Mouse (Mus musculus): ENCODE measurements around the gene Tmem151a.

Tmem151a gene

GRCm38 (mm10) chr19:5085145-5085863 lies at the start of gene Tmem151a:
Tmem151a (minus strand) TSS chr19:5085531.
- no peak for DNase-seq

- no peak for DNase-seq
Measured at GRCm38 (mm10) chr19:5131237-5131636, 45.9 kb upstream of the Tmem151a start.

GRCm38 (mm10) chr19:5129770-5130169 lies 44.4 kb upstream of the Tmem151a start:
- DNase-seq: no peak

DNA sequence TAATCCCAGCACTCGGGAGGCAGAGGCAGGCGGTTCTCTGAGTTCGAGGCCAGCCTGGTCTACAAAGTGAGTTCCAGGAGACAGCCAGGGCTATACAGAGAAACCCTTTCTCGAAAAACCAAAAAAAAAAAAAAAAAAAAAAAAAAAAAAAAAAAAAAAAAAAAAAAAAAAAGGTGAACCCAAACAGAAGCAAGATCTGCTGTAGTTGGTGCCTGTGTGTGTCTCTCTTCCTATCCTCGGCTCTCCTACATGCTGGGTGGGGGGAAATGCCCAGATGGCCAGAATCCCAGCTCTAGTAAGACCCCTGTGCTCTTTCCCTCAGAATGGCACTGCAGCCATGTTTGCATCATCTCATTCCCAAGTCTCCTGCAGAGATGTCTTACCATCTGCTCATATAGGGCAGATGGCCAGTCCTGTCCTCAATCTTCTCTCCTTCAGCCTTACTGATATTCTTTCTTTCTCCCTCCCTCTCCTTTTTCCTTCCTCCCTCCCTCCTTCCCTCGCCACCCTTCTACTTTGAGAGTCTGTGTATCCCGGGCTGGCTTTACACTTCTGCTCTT lies 38.8 kb upstream of the Tmem151a start:
- no peak for DNase-seq

- no peak for DNase-seq
Measured at GRCm38 (mm10) chr19:5123241-5123640, 37.9 kb upstream of the Tmem151a start.

GRCm38 (mm10) chr19:5122492-5122891 lies 37.2 kb upstream of the Tmem151a start:
- DNase-seq: no peak

DNA sequence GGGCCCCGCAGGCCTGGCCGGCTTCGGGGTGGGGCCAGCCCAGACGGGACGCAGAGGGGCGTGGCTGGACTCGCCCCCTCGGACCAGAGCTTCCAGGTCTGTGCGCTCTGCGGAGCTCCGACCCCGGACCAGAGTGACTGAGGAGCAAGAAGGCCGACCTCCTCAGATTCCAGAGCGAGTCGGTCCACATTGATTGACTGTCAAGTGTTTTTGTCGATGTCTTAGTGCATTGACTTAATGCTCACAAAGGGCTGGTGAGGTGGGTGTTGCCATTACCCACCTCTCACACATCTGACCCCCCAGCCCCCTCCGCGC lies 33.0 kb upstream of the Tmem151a start, which contains the start of gene Klc2:
TSS of gene Klc2 (minus strand) at position 177 of the 315 bp plus-strand sequence.
- no peak for DNase-seq

GRCm38 (mm10) chr19:5117494-5118383 lies 32.4 kb upstream of the Tmem151a start:
- DNase-seq: peak; percentile 89

GRCm38 (mm10) chr19:5113783-5114182 lies 28.5 kb upstream of the Tmem151a start:
- no peak for DNase-seq

GRCm38 (mm10) chr19:5109659-5110453 lies 24.5 kb upstream of the Tmem151a start:
- DNase-seq: no peak

DNA sequence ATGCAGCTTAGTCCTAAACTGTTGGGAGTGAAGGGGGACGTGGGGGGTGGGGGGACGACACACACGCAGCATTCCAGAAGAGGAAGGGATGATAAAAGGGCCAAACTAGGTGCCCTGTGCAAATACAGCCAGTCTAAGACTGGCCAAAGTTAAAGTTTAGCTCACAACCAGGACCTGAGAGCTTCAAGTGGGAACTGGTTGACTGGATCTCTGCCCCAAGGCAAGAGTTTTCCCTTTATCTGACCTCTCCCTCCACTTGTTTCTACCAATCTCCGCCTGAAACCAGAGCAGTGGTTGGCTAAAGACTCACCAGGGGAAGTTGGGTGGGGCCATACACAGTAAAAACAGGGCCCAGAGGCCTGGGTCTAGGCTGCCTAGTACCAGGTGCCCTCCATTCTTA lies 23.4 kb upstream of the Tmem151a start:
- DNase-seq: no peak

GRCm38 (mm10) chr19:5108271-5108575 lies 22.9 kb upstream of the Tmem151a start:
- DNase-seq: no peak

- no peak for DNase-seq
Measured at GRCm38 (mm10) chr19:5107556-5108270, 22.4 kb upstream of the Tmem151a start.

- peak; percentile 99 for DNase-seq
Measured at GRCm38 (mm10) chr19:5106731-5107191, 21.4 kb upstream of the Tmem151a start, which contains the start of gene Rab1b. Rab1b (minus strand) TSS chr19:5107072.

GRCm38 (mm10) chr19:5106074-5106473 lies 20.7 kb upstream of the Tmem151a start:
- no peak for DNase-seq

DNA sequence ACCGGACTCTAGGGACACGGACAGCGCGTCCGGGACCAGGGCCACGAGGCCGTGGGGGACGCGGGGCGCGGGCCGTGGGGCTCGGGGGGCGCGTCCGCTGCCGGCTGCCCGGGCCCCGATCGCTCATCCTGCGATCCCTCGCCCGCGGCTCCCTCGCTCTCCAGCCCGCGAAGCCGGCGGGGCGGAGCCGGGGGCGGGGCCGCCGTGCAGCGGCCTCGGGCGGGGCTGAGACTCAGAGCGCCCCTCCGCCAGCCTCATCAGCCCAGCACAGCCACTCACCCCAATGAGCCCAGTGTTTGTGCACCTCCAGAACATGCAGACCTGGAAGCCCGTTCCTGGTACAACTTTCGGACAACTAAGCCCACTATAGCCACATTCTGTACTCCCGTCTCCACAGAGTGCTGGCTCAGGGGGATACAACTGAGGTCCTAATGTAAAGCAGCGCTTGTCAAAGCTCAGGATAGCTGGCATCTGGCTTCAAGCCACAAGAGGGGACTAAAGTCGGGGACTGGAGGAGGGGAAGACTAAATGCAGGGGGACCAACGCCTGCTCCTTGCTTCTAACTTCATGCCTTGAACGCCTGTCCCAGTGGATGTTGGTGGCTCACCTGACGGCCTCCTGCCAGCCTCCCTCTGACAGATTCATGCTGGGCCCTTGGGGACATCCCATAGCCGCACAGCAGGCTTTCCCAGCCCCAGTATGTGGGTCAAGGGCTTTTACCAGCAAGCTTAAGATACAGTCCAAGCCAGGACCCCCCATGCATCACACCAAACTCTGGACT lies 13.2 kb upstream of the Tmem151a start, which contains the start of gene Cnih2:
TSS of gene Cnih2 (minus strand) at position 159 of the 781 bp plus-strand sequence.
- DNase-seq: peak; percentile 75

- DNase-seq: no peak
Measured at GRCm38 (mm10) chr19:5097521-5098362, 12.4 kb upstream of the Tmem151a start.

DNA sequence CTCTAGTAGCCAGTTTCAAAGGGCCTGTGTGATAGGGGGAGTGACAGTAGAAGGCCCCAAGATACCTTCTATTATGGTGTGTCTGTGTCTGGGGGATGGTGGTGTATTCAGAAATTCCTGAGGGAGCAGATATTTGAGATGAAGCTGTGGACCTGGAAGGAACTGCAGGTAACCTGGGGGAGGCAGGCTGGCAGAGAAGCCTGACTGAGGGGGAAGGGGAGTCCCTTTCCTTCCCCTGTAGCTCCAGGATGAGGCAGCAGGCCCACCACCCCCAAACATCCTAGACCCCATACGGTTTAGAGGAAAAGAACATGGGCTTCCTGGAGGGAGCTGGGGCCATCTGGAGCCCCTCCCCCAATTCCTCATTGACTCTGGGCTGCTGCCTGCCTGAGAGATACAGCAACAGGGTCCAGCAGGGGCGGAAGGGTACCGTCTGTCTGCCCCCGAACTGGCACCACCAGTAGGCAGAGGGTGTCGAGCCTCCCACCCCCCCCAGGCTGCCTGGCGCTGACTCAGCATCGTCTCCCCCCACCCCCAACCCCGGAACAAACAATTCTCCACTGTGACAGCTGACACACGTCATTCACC lies 10.7 kb upstream of the Tmem151a start:
- DNase-seq: no peak

DNA sequence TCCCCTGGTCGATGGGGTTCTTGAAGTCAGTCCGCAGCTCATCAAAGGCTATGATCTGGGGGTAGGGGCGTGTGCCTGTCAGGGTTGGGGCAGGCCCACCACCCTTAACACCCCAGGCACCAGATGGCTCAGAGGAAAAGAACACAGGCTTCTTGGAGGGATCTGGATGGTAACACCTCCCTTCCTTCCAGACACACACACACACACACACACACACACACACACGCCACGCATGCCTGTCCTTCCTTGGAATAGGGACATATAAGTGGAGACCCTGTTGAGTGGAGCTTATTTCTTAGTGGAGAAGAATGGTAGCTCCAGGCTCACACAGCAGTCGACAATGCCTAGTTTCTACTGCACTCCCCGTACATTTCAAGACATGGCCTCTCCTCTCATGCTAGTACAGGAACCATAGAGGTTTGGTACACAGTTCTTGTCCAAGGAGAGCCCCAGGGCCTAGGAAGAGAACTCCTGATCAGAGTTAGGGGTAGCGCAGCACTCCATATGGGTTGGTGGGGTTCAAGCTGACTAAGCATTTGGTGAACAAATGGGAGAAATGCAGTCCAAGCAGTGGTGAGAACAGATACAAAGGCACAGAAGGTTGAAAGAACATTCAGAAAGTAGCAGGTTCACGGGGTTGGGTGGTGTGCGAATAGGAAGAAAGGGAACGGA lies 9.6 kb upstream of the Tmem151a start:
- DNase-seq: no peak

Measured in right cerebral cortex, postnatal 14 days (tissue).